Mouse (Mus musculus) cerebellum, adult 2 months (tissue): ENCODE results near the gene Actrt2.

Experiments used
- CTCF ChIP-seq: fragments of 200-500 bp; IDR thresholded peaks from 2 replicates; pipeline ENCODE4 v1.5.1; 2011; ENCODE audit warnings: low read depth, mild to moderate bottlenecking, control low read depth, low read length, moderate library complexity, borderline replicate concordance; ENCODE audit not compliant: insufficient read depth
- POLR2A ChIP-seq: fragments of 200-500 bp; IDR thresholded peaks from 2 replicates; pipeline ENCODE4 v1.6.1; 2011; ENCODE audit warnings: low read length, control low read depth, borderline replicate concordance; ENCODE audit not compliant: insufficient read depth

DNA sequence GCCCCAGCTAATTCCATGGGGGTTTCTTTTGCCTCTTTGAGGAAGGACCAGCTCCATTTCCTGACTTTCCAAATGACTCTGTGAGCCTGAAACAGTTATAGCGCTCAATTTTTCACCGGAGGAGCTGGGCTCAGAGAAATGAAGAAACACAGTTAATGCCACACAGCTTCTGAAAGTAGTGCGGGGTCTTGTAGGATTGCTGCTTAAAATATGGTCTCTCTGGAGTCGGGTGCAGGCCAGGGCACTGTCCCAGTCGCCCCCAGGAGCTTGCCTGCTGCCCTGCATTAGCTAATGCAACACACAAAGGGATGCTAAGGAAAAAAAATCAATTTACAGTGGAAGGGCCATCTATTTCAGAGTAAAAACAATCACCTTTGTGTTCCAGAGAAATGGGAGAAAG, 29.8 kb upstream of the Actrt2 start:
- TF ChIP-seq POLR2A (no peak), CTCF (no peak)
